Mouse (Mus musculus): ENCODE results near the gene Gper1. TPM values are rescaled to one million over a fixed set of nuclear protein-coding genes. Genes with fewer than 3 reads are reported as not detected.

Gene Gper1
- total and polyA plus RNA-seq, 3 experiments: 0.07 to 0.15 TPM; not detected in 1

DNA sequence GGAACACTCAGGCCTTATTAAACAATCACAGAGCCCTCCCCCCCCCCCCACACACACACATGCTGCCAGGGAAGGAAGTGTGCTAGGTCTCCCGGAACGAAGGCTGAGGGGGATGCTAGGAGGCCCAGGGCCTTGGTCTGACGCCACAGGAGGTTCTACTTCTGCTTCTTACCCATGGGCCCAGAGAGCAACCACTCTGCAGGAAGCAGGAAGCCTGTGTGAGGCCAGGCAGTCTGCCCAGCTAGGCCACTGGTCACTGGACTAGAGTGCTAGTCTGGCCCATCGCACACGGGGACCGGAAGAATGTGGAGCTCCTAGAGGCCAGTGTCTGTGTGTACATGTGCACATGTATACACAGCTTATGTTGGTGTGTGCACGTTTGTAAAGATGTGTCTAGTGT lies 14.4 kb upstream of the Gper1 start:
- Histone ChIP-seq H3K4me1 (ENCODE audit: control insufficient read depth in 1 of 2, insufficient read depth in 2 of 2, low read length in 2 of 2) (peaks cover 0 to 3% of the 10 kb centered on the region in 2 experiments; a peak in 1 of 4 replicates), H3K79me2 (ENCODE audit: control insufficient read depth, insufficient read depth, low read length, poor library complexity) (no peaks in the 10 kb centered on the region), H3K9me3 (replicated peaks; ENCODE audit: insufficient read depth, low read length) (no peaks in the 10 kb centered on the region), H3K9ac (ENCODE audit: control insufficient read depth, low read depth, low read length, poor library complexity, severe bottlenecking) (no peak overlapping the region), H3K36me3 (ENCODE audit: control insufficient read depth in 1 of 2, insufficient read depth in 2 of 2, low read length in 2 of 2) (no peaks in the 10 kb centered on the region), H3K4me3 (ENCODE audit: control insufficient read depth in 1 of 2, insufficient read depth in 1 of 2, low read depth in 2 of 2, low read length in 2 of 2) (no peak overlapping the region), H3K27ac (ENCODE audit: control insufficient read depth, low read depth, low read length) (no peak overlapping the region), H3K27me3 (ENCODE audit: control insufficient read depth in 1 of 2, insufficient read depth in 2 of 2, low read length in 2 of 2) (no peaks in the 10 kb centered on the region)
- DNase-seq (ENCODE audit: low read depth, low spot score): no peak
- TF ChIP-seq MYC (IDR thresholded peaks at IDR 0.05; ENCODE audit: low read depth, low read length) (no peak), EP300 (IDR thresholded peaks at IDR 0.05; ENCODE audit: low read depth in 1 of 2, low read length in 2 of 2) (no peak), TCF12 (IDR thresholded peaks at IDR 0.05; ENCODE audit: low read depth, low read length) (no peak), BHLHE40 (IDR thresholded peaks at IDR 0.05; ENCODE audit: borderline replicate concordance, low read depth, low read length) (no peak), MAX (IDR thresholded peaks at IDR 0.05; ENCODE audit: low read length) (no peak), MYB (IDR thresholded peaks at IDR 0.05; ENCODE audit: low read depth, low read length) (no peak), TBP (IDR thresholded peaks at IDR 0.05; ENCODE audit: low read depth, low read length) (no peak), POLR2A (IDR thresholded peaks at IDR 0.05; ENCODE audit: control insufficient read depth in 1 of 2, insufficient read depth in 1 of 2, low read depth in 1 of 2, low read length in 2 of 2, poor library complexity in 1 of 2) (no peak), NELFE (IDR thresholded peaks at IDR 0.05; ENCODE audit: low read depth, low read length) (no peak), ZMIZ1 (IDR thresholded peaks at IDR 0.05; ENCODE audit: low read depth, low read length) (no peak), GABPA (IDR thresholded peaks at IDR 0.05; ENCODE audit: low read depth, low read length) (no peak)

- no peaks in the 10 kb centered on the region for H3K79me2 ChIP-seq (ENCODE audit: control insufficient read depth, insufficient read depth, low read length, poor library complexity)
- no peak overlapping the region for H3K9ac ChIP-seq (ENCODE audit: control insufficient read depth, low read depth, low read length, poor library complexity, severe bottlenecking)
- H3K27ac ChIP-seq (ENCODE audit: control insufficient read depth, low read depth, low read length): no peak overlapping the region
- peaks cover 0 to 3% of the 10 kb centered on the region in 2 experiments; a peak in 1 of 4 replicates for H3K4me1 ChIP-seq (ENCODE audit: control insufficient read depth in 1 of 2, insufficient read depth in 2 of 2, low read length in 2 of 2)
- no peaks in the 10 kb centered on the region for H3K27me3 ChIP-seq (ENCODE audit: control insufficient read depth in 1 of 2, insufficient read depth in 2 of 2, low read length in 2 of 2)
- no peak overlapping the region for H3K4me3 ChIP-seq (ENCODE audit: control insufficient read depth in 1 of 2, insufficient read depth in 1 of 2, low read depth in 2 of 2, low read length in 2 of 2)
- no peaks in the 10 kb centered on the region for H3K9me3 ChIP-seq (replicated peaks; ENCODE audit: insufficient read depth, low read length)
- no peak for DNase-seq (ENCODE audit: low read depth, low spot score)
- H3K36me3 ChIP-seq (ENCODE audit: control insufficient read depth in 1 of 2, insufficient read depth in 2 of 2, low read length in 2 of 2): no peaks in the 10 kb centered on the region
- no peak for TF ChIP-seq USF1 (IDR thresholded peaks at IDR 0.05; ENCODE audit: low read depth, low read length)
- no peak for TF ChIP-seq POLR2AphosphoS2 (IDR thresholded peaks at IDR 0.05; ENCODE audit: low read length)
- TF ChIP-seq ELF1 (IDR thresholded peaks at IDR 0.05; ENCODE audit: low read depth, low read length): no peak
- TF ChIP-seq ETS1 (IDR thresholded peaks at IDR 0.05; ENCODE audit: low read depth, low read length): no peak
- TF ChIP-seq BHLHE40 (IDR thresholded peaks at IDR 0.05; ENCODE audit: borderline replicate concordance, low read depth, low read length): no peak
- no peak for TF ChIP-seq POLR2AphosphoS5 (IDR thresholded peaks at IDR 0.05; ENCODE audit: borderline replicate concordance, low read depth, low read length)
- no peak for TF ChIP-seq EP300 (IDR thresholded peaks at IDR 0.05; ENCODE audit: low read depth in 1 of 2, low read length in 2 of 2)
- TF ChIP-seq MAZ (IDR thresholded peaks at IDR 0.05; ENCODE audit: low read depth, low read length): no peak
- no peak for TF ChIP-seq MAX (IDR thresholded peaks at IDR 0.05; ENCODE audit: low read length)
- no peak for TF ChIP-seq ZKSCAN1 (IDR thresholded peaks at IDR 0.05; ENCODE audit: low read depth, low read length)
- TF ChIP-seq E2F4 (IDR thresholded peaks at IDR 0.05; ENCODE audit: borderline replicate concordance, low read depth, low read length): no peak
- TF ChIP-seq USF2 (IDR thresholded peaks at IDR 0.05; ENCODE audit: borderline replicate concordance in 1 of 2, insufficient read depth in 1 of 2, low read depth in 1 of 2, low read length in 2 of 2): no peak
- no peak for TF ChIP-seq GATA1 (IDR thresholded peaks at IDR 0.05; ENCODE audit: low read depth, low read length)
- TF ChIP-seq CHD1 (IDR thresholded peaks at IDR 0.05; ENCODE audit: low read depth, low read length): no peak
- no peak for TF ChIP-seq GABPA (IDR thresholded peaks at IDR 0.05; ENCODE audit: low read depth, low read length)
- TF ChIP-seq MEF2A (IDR thresholded peaks at IDR 0.05; ENCODE audit: extremely low read depth, insufficient replicate concordance, low read depth, low read length, poor library complexity, severe bottlenecking): no peak
These were observed 13.5 kb upstream of the Gper1 start for GRCm38 (mm10) chr5:139409412-139409811.
